ENCODE assay signal across 8 mouse cellular contexts in the genomic region with DNA sequence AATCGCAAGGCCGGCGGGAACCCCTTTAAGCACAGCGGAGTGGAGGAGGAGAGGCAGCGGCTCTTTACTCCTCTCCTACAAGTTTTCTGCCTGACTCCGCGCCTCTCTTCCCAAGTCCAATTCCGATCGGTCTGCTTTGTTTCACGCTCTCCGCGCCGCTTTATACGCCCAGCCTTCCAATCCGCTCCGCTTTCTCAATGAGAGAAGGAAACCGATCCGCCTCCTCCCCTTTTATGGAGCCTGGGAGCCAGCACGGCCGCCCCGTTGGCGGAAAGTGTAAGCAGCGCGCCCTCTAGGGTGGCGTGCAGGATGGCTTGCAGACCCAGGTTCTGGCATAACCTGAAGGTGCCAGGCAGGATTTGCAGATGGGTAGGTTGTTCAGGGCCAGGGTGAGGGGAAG. TPM values are rescaled to one million over a fixed set of nuclear protein-coding genes. Genes with fewer than 3 reads are reported as not detected.
DNase-seq lines count a peak whose midpoint lies in the region; ATAC-seq lines count a peak whose summit lies in the region.

A gene (minus strand): TSS at position 137 of the 400 bp plus-strand sequence.

- peak within 1 kb of the TSS; percentile 94 for H3K9ac ChIP-seq in hindbrain, embryonic 11.5 days (ENCODE audit: low read depth, low read length)

- no peaks in the 10 kb centered on the region for H3K9me3 ChIP-seq in hindbrain, embryonic 11.5 days (ENCODE audit: control insufficient read depth, low read length)

- H3K27ac ChIP-seq in hindbrain, embryonic 11.5 days (ENCODE audit: low read depth, low read length), result peak within 1 kb of the TSS; percentile 93

- no peaks in the 10 kb centered on the region for H3K36me3 ChIP-seq in hindbrain, embryonic 11.5 days (ENCODE audit: control insufficient read depth, insufficient read depth, low read length)

- no peaks in the 10 kb centered on the region for H3K27me3 ChIP-seq in hindbrain, embryonic 11.5 days (ENCODE audit: control insufficient read depth, insufficient read depth, low read length)

- peak within 1 kb of the TSS; percentile 80 for H3K4me3 ChIP-seq in hindbrain, embryonic 11.5 days (ENCODE audit: low read depth, low read length)

- H3K4me2 ChIP-seq in hindbrain, embryonic 11.5 days (replicated peaks; ENCODE audit: low read depth, low read length), result peak within 1 kb of the TSS; percentile 69

- WGBS in hindbrain, embryonic 11.5 days, result under 1% methylated on average over 25 of the region's 25 CpGs

- DNase-seq in Muller cell, postnatal 12 days (ENCODE audit: inconsistent ontology term), result peak; percentile 98
- peak; percentile 92 for DNase-seq in cerebellum, adult 9-10 months
- peak; percentile 89 to 93 for DNase-seq in frontal cortex, postnatal 10 days (ENCODE audit: low spot score in 2 of 2)
- peak; percentile 98 for DNase-seq in hindbrain, embryonic 11.5 days (ENCODE audit: low spot score)
- DNase-seq in layer of hippocampus, postnatal 14 days (ENCODE audit: low spot score in 2 of 2), result peak; percentile 89 to 95
- DNase-seq in lung, postnatal 10 days, result peak; percentile 98
- DNase-seq in ovary, postnatal 14 days (ENCODE audit: low spot score), result peak; percentile 94
- DNase-seq in thymus, postnatal 10 days (ENCODE audit: low spot score in 2 of 2), result peak; percentile 45 to 62

- H3K4me1 ChIP-seq in hindbrain, embryonic 11.5 days (replicated peaks; ENCODE audit: control insufficient read depth, insufficient read depth, low read length), result no peaks in the 10 kb centered on the region

- ATAC-seq in hindbrain, embryonic 11.5 days (ENCODE audit: low FRiP score), result peak; percentile 85

RNA-seq across cellular contexts. Expression of the gene that starts here (rescaled TPM):
- polyA plus RNA-seq in hindbrain, embryonic 11.5 days (2014; fragmentation: Nextera tagmentation; extraction: Ambion mirVana), result 357 and 383 TPM in 2 replicates
- total RNA-seq in layer of hippocampus, postnatal 14 days (2021), result 10 to 100 TPM; 15.8 to 16.1 TPM

Comparison
In these comparisons a context has a peak if more than half of its experiments do, and no peak if none do; other contexts are left out.
1. Peak in every context shown above with its lines: DNase-seq, ATAC-seq, H3K4me3 ChIP-seq and H3K27ac ChIP-seq.